ENCODE assay signal across 1 mouse cellular context in the genomic region with DNA sequence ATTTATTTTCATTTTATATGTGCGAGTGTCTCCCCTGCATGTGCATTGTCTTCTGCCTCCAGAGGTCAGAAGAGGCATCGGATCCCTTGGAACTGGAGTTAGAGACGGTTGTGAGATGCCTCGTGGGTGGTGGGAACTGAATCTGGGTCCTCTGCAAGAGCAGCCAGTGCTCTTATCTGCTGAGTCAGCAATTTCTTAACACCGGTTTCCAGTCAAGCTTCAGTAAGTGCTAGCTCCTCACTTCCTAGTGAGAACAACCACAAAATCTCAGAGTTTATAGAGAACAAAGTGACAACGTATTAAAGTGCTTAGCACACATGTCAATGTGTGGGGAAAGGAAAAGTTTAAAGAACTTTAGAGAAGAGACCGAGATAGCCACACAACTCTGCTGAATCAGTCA.
TF ChIP-seq lines count a peak whose summit lies in the region.

No protein-coding gene starts in this region.

TF ChIP-seq in CH12.LX, 34 proteins besides CTCF, POLR2A, EP300 and RAD21 (continued from another document):
- TF ChIP-seq TCF12 (IDR thresholded peaks at IDR 0.05; ENCODE audit: low read depth, low read length): no peak
- TF ChIP-seq MXI1 (IDR thresholded peaks at IDR 0.05; ENCODE audit: low read depth, low read length): no peak
- TF ChIP-seq MAFK (IDR thresholded peaks at IDR 0.05; ENCODE audit: insufficient replicate concordance, low read length): peak; percentile 99
TF ChIP-seq in CH12.LX: peak in this region for 1.
